Mouse (Mus musculus) inflammation-experienced regulatory T-cells, adult 16 weeks (primary cell): ENCODE results near the gene H2afx. TPM values are rescaled to one million over a fixed set of nuclear protein-coding genes. Genes with fewer than 3 reads are reported as not detected.

Experiments
- polyA plus RNA-seq: library from polyadenylated mRNA; unstranded; fragments of 100-300 nt; shearing (Covaris generic); gene quantifications from one replicate; pipeline ENCODE4 v1.2.1, GENCODE M21; 2017

Gene H2afx
- polyA plus RNA-seq = 32.6 TPM

GRCm38 (mm10) chr9:44334396-44335330 is at the start of gene H2afx:
TSS of gene H2afx (plus strand) at chr9:44334694.

GRCm38 (mm10) chr9:44288076-44288958 is 46.2 kb upstream of the H2afx start, which contains the start of gene Abcg4:
TSS of gene Abcg4 (minus strand) at chr9:44288615.

GRCm38 (mm10) chr9:44305466-44306079 is 28.9 kb upstream of the H2afx start, which contains the start of gene Hinfp:
TSS of gene Hinfp (minus strand) at chr9:44305671.

GRCm38 (mm10) chr9:44319887-44320798 is 14.4 kb upstream of the H2afx start, which contains the start of gene C2cd2l:
TSS of gene C2cd2l (minus strand) at chr9:44320285.

GRCm38 (mm10) chr9:44325768-44326370 is 8.6 kb upstream of the H2afx start, which contains the start of gene Dpagt1:
TSS of gene Dpagt1 (plus strand) at chr9:44326019.

GRCm38 (mm10) chr9:44343781-44344421 is 9.4 kb downstream of the H2afx start, which contains the start of gene Hmbs:
TSS of gene Hmbs (minus strand) at chr9:44344228.

GRCm38 (mm10) chr9:44361190-44361917 is 26.9 kb downstream of the H2afx start, which contains the start of gene Vps11:
TSS of gene Vps11 (minus strand) at chr9:44361670.

GRCm38 (mm10) chr9:44379054-44379834 is 44.8 kb downstream of the H2afx start, which contains the start of gene Hyou1:
TSS of gene Hyou1 (plus strand) at chr9:44379490.

Other genes with a start within 250 kb of the H2afx start
- 0.40 TPM for gene Mfrp, start 233.0 kb upstream of the H2afx start, polyA plus RNA-seq
- not detected for gene C1qtnf5, start 227.4 kb upstream of the H2afx start, polyA plus RNA-seq
- not detected for gene Gm49380, start 221.2 kb upstream of the H2afx start, polyA plus RNA-seq
- 16.8 TPM for gene Rnf26, start 221.2 kb upstream of the H2afx start, polyA plus RNA-seq
- 0.35 TPM for gene Mcam, start 200.2 kb upstream of the H2afx start, polyA plus RNA-seq
- gene Cbl, start 100.6 kb upstream of the H2afx start, polyA plus RNA-seq = 37.6 TPM
- gene Ccdc153, start 94.0 kb upstream of the H2afx start, polyA plus RNA-seq = not detected
- gene Pdzd3, start 83.2 kb upstream of the H2afx start, polyA plus RNA-seq = 0.22 TPM
- 12.4 TPM for gene Nlrx1, start 66.1 kb upstream of the H2afx start, polyA plus RNA-seq
- gene Abcg4, start 46.1 kb upstream of the H2afx start, polyA plus RNA-seq = 0.26 TPM
- gene Hinfp, start 29.0 kb upstream of the H2afx start, polyA plus RNA-seq = 34.6 TPM
- gene C2cd2l, start 14.4 kb upstream of the H2afx start, polyA plus RNA-seq = 10.5 TPM
- 26.9 TPM for gene Dpagt1, start 8.7 kb upstream of the H2afx start, polyA plus RNA-seq
- gene Hmbs, start 9.5 kb downstream of the H2afx start, polyA plus RNA-seq = 31.2 TPM
- gene Vps11, start 27.0 kb downstream of the H2afx start, polyA plus RNA-seq = 88.4 TPM
- gene Hyou1, start 44.8 kb downstream of the H2afx start, polyA plus RNA-seq = 27.5 TPM
- 36.2 TPM for gene Slc37a4, start 62.2 kb downstream of the H2afx start, polyA plus RNA-seq
- gene Rps25, start 72.4 kb downstream of the H2afx start, polyA plus RNA-seq = 1,500 TPM
- 141 TPM for gene Trappc4, start 72.9 kb downstream of the H2afx start, polyA plus RNA-seq
- 67.9 TPM for gene Ccdc84, start 83.9 kb downstream of the H2afx start, polyA plus RNA-seq
- gene Foxr1, start 106.4 kb downstream of the H2afx start, polyA plus RNA-seq = 0.20 TPM
- gene Upk2, start 120.3 kb downstream of the H2afx start, polyA plus RNA-seq = not detected
- 7.2 TPM for gene Bcl9l, start 148.1 kb downstream of the H2afx start, polyA plus RNA-seq
- 152 TPM for gene Cxcr5, start 227.2 kb downstream of the H2afx start, polyA plus RNA-seq